Mouse (Mus musculus) hindbrain, embryonic 13.5 days (tissue): ENCODE data around the gene Fsd1. TPM values are rescaled to one million over a fixed set of nuclear protein-coding genes. Genes with fewer than 3 reads are reported as not detected.
A peak's percentile ranks its signal among the peaks of the same experiment; 100 is the strongest.

Experiments
- ATAC-seq: fragments of 200-750 bp; cut with Nextera tagmentation; 2 replicates; pipeline ENCODE4 v1.8.0; 2017; ENCODE audit warnings: moderate TSS enrichment; ENCODE audit not compliant: low FRiP score
- H3K27ac ChIP-seq: fragments of 300-500 bp; sonication (generic); 2 replicates; pipeline ENCODE4 v1.5.1; 2015; ENCODE audit warnings: inconsistent platforms, mild to moderate bottlenecking, moderate library complexity
- H3K27me3 ChIP-seq: fragments of 300-500 bp; sonication (generic); 2 replicates; pipeline ENCODE4 v1.6.1; 2015; ENCODE audit warnings: mild to moderate bottlenecking, inconsistent platforms
- H3K36me3 ChIP-seq: fragments of 300-500 bp; sonication (generic); 2 replicates; pipeline ENCODE4 v1.6.1; 2015; ENCODE audit warnings: mild to moderate bottlenecking, inconsistent platforms
- H3K4me1 ChIP-seq: fragments of 300-500 bp; sonication (generic); replicated peaks from 2 replicates; pipeline ENCODE4 v1.6.1; 2015; ENCODE audit warnings: inconsistent platforms
- H3K4me2 ChIP-seq: fragments of 300-500 bp; sonication (generic); 2 replicates; pipeline ENCODE4 v1.6.1; 2015; ENCODE audit warnings: inconsistent platforms, mild to moderate bottlenecking, moderate library complexity
- H3K4me3 ChIP-seq: fragments of 300-500 bp; sonication (generic); 2 replicates; pipeline ENCODE4 v1.5.1; 2015; ENCODE audit warnings: mild to moderate bottlenecking, inconsistent platforms
- H3K9ac ChIP-seq: fragments of 300-500 bp; sonication (generic); 2 replicates; pipeline ENCODE4 v1.6.1; 2015; ENCODE audit warnings: mild to moderate bottlenecking, inconsistent platforms
- H3K9me3 ChIP-seq: fragments of 300-500 bp; sonication (generic); 2 replicates; pipeline ENCODE4 v1.6.1; 2016; ENCODE audit warnings: inconsistent platforms
- WGBS: fragments of 180-500 bp; shearing (Covaris S2); methylation state at CpG from one replicate; pipeline ENCODE4 v1.1.7; 2015; 5-methylcytosine and 5-hydroxymethylcytosine counted together
- polyA plus RNA-seq: library from polyadenylated mRNA; unstranded; fragments of >200 nt; fragmentation: Nextera tagmentation; extraction: Ambion mirVana; gene quantifications from 2 replicates; pipeline ENCODE4 v1.2.1, GENCODE M21; 2015

The Fsd1 gene
- polyA plus RNA-seq, 1 experiment from 2014 or later: 159 TPM

GRCm38 (mm10) chr17:56016793-56017785 is 30.8 kb downstream of the Fsd1 start:
- no peaks in the 10 kb centered on the region for H3K9me3 ChIP-seq
- no peaks in the 10 kb centered on the region for H3K27me3 ChIP-seq
- no peak for ATAC-seq
- 86% methylated on average over 15 of the region's 15 CpGs for WGBS
- peaks cover 82% of the 10 kb centered on the region for H3K36me3 ChIP-seq
- H3K9ac ChIP-seq: no peak overlapping the region
- H3K4me3 ChIP-seq: no peak overlapping the region
- peak overlapping the region; percentile 40 for H3K27ac ChIP-seq
- no peak overlapping the region for H3K4me2 ChIP-seq
- H3K4me1 ChIP-seq: peaks cover 28% of the 10 kb centered on the region

- WGBS: 91% methylated on average over 7 of the region's 7 CpGs
These were observed 31.5 kb downstream of the Fsd1 start for GRCm38 (mm10) chr17:56017848-56018247.

GRCm38 (mm10) chr17:56018347-56019131 is 32.2 kb downstream of the Fsd1 start:
- ATAC-seq: peak; percentile 5
- 76% methylated on average over 20 of the region's 20 CpGs for WGBS

More at GRCm38 (mm10) chr17:56017848-56018247, 31.5 kb downstream of the Fsd1 start:
- peaks cover 31% of the 10 kb centered on the region for H3K4me1 ChIP-seq
- no peak overlapping the region for H3K4me2 ChIP-seq
- no peaks in the 10 kb centered on the region for H3K9me3 ChIP-seq
- H3K27me3 ChIP-seq: no peaks in the 10 kb centered on the region
- peak overlapping the region; percentile 35; the same call in 1 of the 2 replicates for H3K27ac ChIP-seq
- H3K36me3 ChIP-seq: peaks cover 77% of the 10 kb centered on the region
- no peak overlapping the region for H3K9ac ChIP-seq
- no peak for ATAC-seq
- H3K4me3 ChIP-seq: no peak overlapping the region

GRCm38 (mm10) chr17:56020400-56021084 is 34.2 kb downstream of the Fsd1 start:
- H3K9ac ChIP-seq: no peak overlapping the region
- 95% methylated on average over 6 of the region's 6 CpGs for WGBS
- H3K4me1 ChIP-seq: peaks cover 49% of the 10 kb centered on the region
- H3K36me3 ChIP-seq: peaks cover 59% of the 10 kb centered on the region
- no peak overlapping the region for H3K4me2 ChIP-seq
- no peaks in the 10 kb centered on the region for H3K27me3 ChIP-seq
- H3K9me3 ChIP-seq: no peaks in the 10 kb centered on the region
- H3K27ac ChIP-seq: peak overlapping the region; percentile 56
- H3K4me3 ChIP-seq: no peak overlapping the region
- 0 out of 2 replicates have a peak, but pooled peaks have one; percentile 8 for ATAC-seq

More at GRCm38 (mm10) chr17:56018347-56019131, 32.2 kb downstream of the Fsd1 start:
- peaks cover 70% of the 10 kb centered on the region for H3K36me3 ChIP-seq
- no peak overlapping the region for H3K4me3 ChIP-seq
- H3K9me3 ChIP-seq: no peaks in the 10 kb centered on the region
- peaks cover 38% of the 10 kb centered on the region for H3K4me1 ChIP-seq
- peak overlapping the region; percentile 35; the same call in 1 of the 2 replicates for H3K27ac ChIP-seq
- no peak overlapping the region for H3K9ac ChIP-seq
- H3K27me3 ChIP-seq: no peaks in the 10 kb centered on the region
- H3K4me2 ChIP-seq: no peak overlapping the region

GRCm38 (mm10) chr17:56021161-56021910 is 35.0 kb downstream of the Fsd1 start:
- ATAC-seq: no peak
- Histone ChIP-seq H3K4me2 (no peak overlapping the region), H3K27me3 (no peaks in the 10 kb centered on the region), H3K9ac (peak overlapping the region; percentile 44; the same call in 1 of the 2 replicates), H3K4me1 (peaks cover 49% of the 10 kb centered on the region), H3K27ac (peak overlapping the region; percentile 56), H3K9me3 (no peaks in the 10 kb centered on the region), H3K36me3 (peaks cover 51% of the 10 kb centered on the region), H3K4me3 (no peak overlapping the region)
- 85% methylated on average over 4 of the region's 4 CpGs for WGBS

- no peak overlapping the region for H3K4me3 ChIP-seq
- H3K4me2 ChIP-seq: no peak overlapping the region
- H3K36me3 ChIP-seq: peaks cover 45% of the 10 kb centered on the region
- no peak for ATAC-seq
- 54% methylated on average over 2 of the region's 2 CpGs for WGBS
- no peaks in the 10 kb centered on the region for H3K27me3 ChIP-seq
- H3K9ac ChIP-seq: peak overlapping the region; percentile 44; the same call in 1 of the 2 replicates
- peaks cover 55% of the 10 kb centered on the region for H3K4me1 ChIP-seq
- peak overlapping the region; percentile 56 for H3K27ac ChIP-seq
- no peaks in the 10 kb centered on the region for H3K9me3 ChIP-seq
These were observed 36.1 kb downstream of the Fsd1 start for GRCm38 (mm10) chr17:56022131-56022988.

GRCm38 (mm10) chr17:56022989-56023290 is 36.6 kb downstream of the Fsd1 start:
- H3K4me1 ChIP-seq: peaks cover 57% of the 10 kb centered on the region
- WGBS: 67% methylated on average over 4 of the region's 4 CpGs
- H3K9me3 ChIP-seq: no peaks in the 10 kb centered on the region
- ATAC-seq: no peak
- H3K4me3 ChIP-seq: no peak overlapping the region
- peaks cover 44% of the 10 kb centered on the region for H3K36me3 ChIP-seq
- H3K27me3 ChIP-seq: no peaks in the 10 kb centered on the region
- H3K4me2 ChIP-seq: no peak overlapping the region
- peak overlapping the region; percentile 44; the same call in 1 of the 2 replicates for H3K9ac ChIP-seq
- peak overlapping the region; percentile 56 for H3K27ac ChIP-seq

GRCm38 (mm10) chr17:56023386-56023785 is 37.1 kb downstream of the Fsd1 start:
- H3K9ac ChIP-seq: peak overlapping the region; percentile 44; the same call in 1 of the 2 replicates
- no peaks in the 10 kb centered on the region for H3K27me3 ChIP-seq
- H3K36me3 ChIP-seq: peaks cover 44% of the 10 kb centered on the region
- peaks cover 60% of the 10 kb centered on the region for H3K4me1 ChIP-seq
- no peaks in the 10 kb centered on the region for H3K9me3 ChIP-seq
- no peak overlapping the region for H3K4me2 ChIP-seq
- no peak overlapping the region for H3K4me3 ChIP-seq
- WGBS: 88% methylated on average over 5 of the region's 5 CpGs
- peak overlapping the region; percentile 56; the same call in 1 of the 2 replicates for H3K27ac ChIP-seq
- ATAC-seq: no peak

- peaks cover 62% of the 10 kb centered on the region for H3K4me1 ChIP-seq
- WGBS: 76% methylated on average over 2 of the region's 2 CpGs
- H3K4me2 ChIP-seq: no peak overlapping the region
- H3K9ac ChIP-seq: no peak overlapping the region
- no peak overlapping the region for H3K27ac ChIP-seq
- ATAC-seq: no peak
- no peak overlapping the region for H3K4me3 ChIP-seq
- H3K36me3 ChIP-seq: peaks cover 44% of the 10 kb centered on the region
- no peaks in the 10 kb centered on the region for H3K27me3 ChIP-seq
- no peaks in the 10 kb centered on the region for H3K9me3 ChIP-seq
These were observed 38.2 kb downstream of the Fsd1 start for GRCm38 (mm10) chr17:56024476-56024875.

- Histone ChIP-seq H3K36me3 (peaks cover 43% of the 10 kb centered on the region), H3K27me3 (no peaks in the 10 kb centered on the region), H3K4me3 (no peak overlapping the region), H3K9ac (no peak overlapping the region), H3K4me2 (no peak overlapping the region), H3K4me1 (peaks cover 60% of the 10 kb centered on the region), H3K27ac (no peak overlapping the region), H3K9me3 (no peaks in the 10 kb centered on the region)
- 86% methylated on average over 5 of the region's 5 CpGs for WGBS
- no peak for ATAC-seq
These were observed 38.6 kb downstream of the Fsd1 start for GRCm38 (mm10) chr17:56024931-56025330.
